Mouse (Mus musculus) MEL (cell line): ENCODE data around the gene Srsf5. TPM values are rescaled to one million over a fixed set of nuclear protein-coding genes. Genes with fewer than 3 reads are reported as not detected.
"Not testable (repeated sequence)": the region's sequence is repeated elsewhere in the genome, so short reads cannot be mapped to it uniquely, and the experiment has no call there.

Experiments used
- DNase-seq: peaks from one replicate; pipeline ENCODE4 v3.0.0; 2011; ENCODE audit warnings: low read depth, low spot score
- H3K27ac ChIP-seq: 2 replicates; pipeline ENCODE4 v1.5.1; 2012; ENCODE audit warnings: low read depth, mild to moderate bottlenecking, control low read depth, low read length, moderate library complexity; ENCODE audit not compliant: control insufficient read depth
- H3K27me3 ChIP-seq, 2 experiments: fragments of 150-350 bp in 1 of 2; sonication (generic) in 1 of 2; 2 replicates each; pipeline ENCODE4 v1.6.1; 2012; ENCODE audit warnings: low read length in 2 of 2, mild to moderate bottlenecking in 2 of 2, improper control_type of control experiment in 1 of 2, moderate library complexity in 1 of 2; ENCODE audit not compliant: insufficient read depth in 2 of 2, control insufficient read depth in 1 of 2
- H3K36me3 ChIP-seq, 2 experiments: 2 replicates each; pipeline ENCODE4 v1.6.1; 2012 to 2014; ENCODE audit warnings: low read length in 2 of 2, improper control_type of control experiment in 1 of 2, inconsistent platforms in 1 of 2, mild to moderate bottlenecking in 1 of 2; ENCODE audit not compliant: insufficient read depth in 2 of 2, control insufficient read depth in 1 of 2
- H3K4me1 ChIP-seq, 2 experiments: fragments of 150-350 bp in 1 of 2; sonication (generic) in 1 of 2; 2 replicates each; pipeline ENCODE4 v1.6.1; 2012; ENCODE audit warnings: low read length in 2 of 2, improper control_type of control experiment in 1 of 2, mild to moderate bottlenecking in 1 of 2; ENCODE audit not compliant: insufficient read depth in 2 of 2, control insufficient read depth in 1 of 2
- H3K4me3 ChIP-seq, 2 experiments: fragments of 150-350 bp in 1 of 2; sonication (generic) in 1 of 2; 2 replicates each; pipeline ENCODE4 v1.5.1; 2012; ENCODE audit warnings: low read depth in 2 of 2, low read length in 2 of 2, mild to moderate bottlenecking in 2 of 2, moderate library complexity in 2 of 2, control low read depth in 1 of 2, improper control_type of control experiment in 1 of 2; ENCODE audit not compliant: control insufficient read depth in 1 of 2, insufficient read depth in 1 of 2
- H3K79me2 ChIP-seq: 2 replicates; pipeline ENCODE4 v1.6.1; 2012; ENCODE audit warnings: mild to moderate bottlenecking, low read length, moderate library complexity; ENCODE audit not compliant: control insufficient read depth, poor library complexity, insufficient read depth
- H3K9ac ChIP-seq: 2 replicates; pipeline ENCODE4 v1.6.1; 2012; ENCODE audit warnings: low read depth, mild to moderate bottlenecking, control low read depth, low read length, moderate library complexity; ENCODE audit not compliant: control insufficient read depth, poor library complexity, severe bottlenecking
- H3K9me3 ChIP-seq: fragments of 150-350 bp; sonication (generic); replicated peaks from 2 replicates; pipeline ENCODE4 v1.6.1; 2012; ENCODE audit warnings: mild to moderate bottlenecking, low read length, improper control_type of control experiment, moderate library complexity; ENCODE audit not compliant: insufficient read depth
- CHD1 ChIP-seq: IDR thresholded peaks from 2 replicates; pipeline ENCODE4 v1.6.1; 2012; ENCODE audit warnings: low read depth, mild to moderate bottlenecking, inconsistent platforms, low read length, improper control_type of control experiment
- ELF1 ChIP-seq: IDR thresholded peaks from 2 replicates; pipeline ENCODE4 v1.6.1; 2014; ENCODE audit warnings: low read depth, mild to moderate bottlenecking, inconsistent platforms, low read length, improper control_type of control experiment, moderate library complexity
- ETS1 ChIP-seq: IDR thresholded peaks from 2 replicates; pipeline ENCODE4 v1.6.1; 2012; ENCODE audit warnings: low read depth, mild to moderate bottlenecking, inconsistent platforms, low read length, improper control_type of control experiment, moderate library complexity
- MAFK ChIP-seq: IDR thresholded peaks from 2 replicates; pipeline ENCODE4 v1.6.1; 2011; ENCODE audit warnings: low read depth, mild to moderate bottlenecking, low read length, improper control_type of control experiment, borderline replicate concordance
- MAZ ChIP-seq: IDR thresholded peaks from 2 replicates; pipeline ENCODE4 v1.6.1; 2012; ENCODE audit warnings: low read depth, mild to moderate bottlenecking, inconsistent platforms, low read length, improper control_type of control experiment
- MEF2A ChIP-seq: IDR thresholded peaks from 2 replicates; pipeline ENCODE4 v1.6.1; 2014; ENCODE audit warnings: low read depth, mild to moderate bottlenecking, inconsistent platforms, low read length, improper control_type of control experiment; ENCODE audit not compliant: poor library complexity, insufficient replicate concordance, severe bottlenecking; ENCODE audit errors: extremely low read depth
- MYC ChIP-seq: IDR thresholded peaks from 2 replicates; pipeline ENCODE4 v1.6.1; 2011; ENCODE audit warnings: low read depth, mild to moderate bottlenecking, low read length, improper control_type of control experiment, moderate library complexity
- NELFE ChIP-seq: IDR thresholded peaks from 2 replicates; pipeline ENCODE4 v1.6.1; 2011; ENCODE audit warnings: low read depth, low read length, improper control_type of control experiment
- POLR2AphosphoS5 ChIP-seq: IDR thresholded peaks from 2 replicates; pipeline ENCODE4 v1.6.1; 2012; ENCODE audit warnings: low read depth, borderline replicate concordance, mild to moderate bottlenecking, inconsistent platforms, low read length, moderate library complexity, mixed read lengths
- RCOR1 ChIP-seq: IDR thresholded peaks from 2 replicates; pipeline ENCODE4 v1.6.1; 2012; ENCODE audit warnings: low read depth, mild to moderate bottlenecking, inconsistent platforms, low read length, improper control_type of control experiment
- TBP ChIP-seq: IDR thresholded peaks from 2 replicates; pipeline ENCODE4 v1.8.0; 2011; ENCODE audit warnings: low read depth, low read length, improper control_type of control experiment
- TCF12 ChIP-seq: IDR thresholded peaks from 2 replicates; pipeline ENCODE4 v1.6.1; 2014; ENCODE audit warnings: low read depth, mild to moderate bottlenecking, inconsistent platforms, low read length, improper control_type of control experiment, moderate library complexity
- USF2 ChIP-seq, 2 experiments: IDR thresholded peaks; 2 replicates each; pipeline ENCODE4 v1.6.1; 2011 to 2012; ENCODE audit warnings: improper control_type of control experiment in 2 of 2, low read length in 2 of 2, borderline replicate concordance in 1 of 2, inconsistent platforms in 1 of 2, low read depth in 1 of 2, mild to moderate bottlenecking in 1 of 2; ENCODE audit not compliant: insufficient read depth in 1 of 2
- ZC3H11A ChIP-seq: IDR thresholded peaks from 2 replicates; pipeline ENCODE4 v1.6.1; 2012; ENCODE audit warnings: low read depth, mild to moderate bottlenecking, inconsistent platforms, low read length, improper control_type of control experiment
- ZKSCAN1 ChIP-seq: IDR thresholded peaks from 2 replicates; pipeline ENCODE4 v1.6.1; 2012; ENCODE audit warnings: low read depth, mild to moderate bottlenecking, inconsistent platforms, low read length, improper control_type of control experiment, moderate library complexity
- ZMIZ1 ChIP-seq: IDR thresholded peaks from 2 replicates; pipeline ENCODE4 v1.6.1; 2012; ENCODE audit warnings: low read depth, mild to moderate bottlenecking, inconsistent platforms, low read length, improper control_type of control experiment, moderate library complexity
- polyA plus RNA-seq, 2 experiments: library from polyadenylated mRNA; stranded (reverse) in 1 of 2; unstranded in 1 of 2; fragments of >175 nt in 1 of 2; fragments of >200 nt in 1 of 2; gene quantifications; 2 replicates each; pipeline versions ENCODE4 v1.2.1 to v1.2.4; 2012; ENCODE audit warnings: low replicate concordance in 2 of 2, low read depth in 1 of 2; ENCODE audit not compliant: insufficient read length in 2 of 2, insufficient read depth in 1 of 2, missing spikeins in 1 of 2
- total RNA-seq: library from RNA; depleted of rRNA; stranded (reverse); fragments of 300-350 nt; gene quantifications from 2 replicates; pipeline ENCODE4 v1.2.3, GENCODE M21; 2012

The Srsf5 gene
- total and polyA plus RNA-seq, 3 experiments, result 276 to 460 (median 401) TPM

- peak; percentile 39 for TF ChIP-seq ZMIZ1
- no peak for TF ChIP-seq MAFK
- no peak for TF ChIP-seq ZKSCAN1
- TF ChIP-seq USF2 (IDR thresholded peaks at IDR 0.05; ENCODE audit: borderline replicate concordance in 1 of 2, insufficient read depth in 1 of 2, low read depth in 1 of 2, low read length in 2 of 2), result no peak
- TF ChIP-seq CHD1, result 0 out of 2 replicates have a peak, but pooled peaks have one; percentile 3
- TF ChIP-seq ETS1, result no peak
- TF ChIP-seq TBP, result peak; percentile 56; the same call in 1 of the 2 replicates
- TF ChIP-seq MEF2A, result no peak
- TF ChIP-seq TCF12, result peak; percentile 63
- no peak for TF ChIP-seq RCOR1
Measured at GRCm38 (mm10) chr12:80945996-80946355, 672 bp downstream of the Srsf5 start (continued).

- peaks cover 47 to 62% of the 10 kb centered on the region in 2 experiments for H3K36me3 ChIP-seq
- TF ChIP-seq ELF1 (no peak), ZC3H11A (no peak), POLR2AphosphoS5 (no peak), MAZ (no peak), CHD1 (no peak), MYC (no peak), RCOR1 (no peak), NELFE (no peak), MAFK (no peak)
- no peak overlapping the region; a peak in 1 of 4 replicates for H3K4me3 ChIP-seq
- H3K9ac ChIP-seq, result no peak overlapping the region; the same call in 1 of the 2 replicates
- no peak overlapping the region for H3K27ac ChIP-seq
- no peak for DNase-seq
- H3K27me3 ChIP-seq, result no peaks in the 10 kb centered on the region
- H3K4me1 ChIP-seq, result peaks cover 5 to 13% of the 10 kb centered on the region in 2 experiments; a peak in 3 of 4 replicates
- peaks cover 41% of the 10 kb centered on the region for H3K79me2 ChIP-seq
- H3K9me3 ChIP-seq, result no peaks in the 10 kb centered on the region
Measured at GRCm38 (mm10) chr12:80948202-80948601, 2.9 kb downstream of the Srsf5 start.

GRCm38 (mm10) chr12:80949603-80950002, 4.3 kb downstream of the Srsf5 start:
- not testable (repeated sequence) for H3K9ac ChIP-seq, H3K27me3 ChIP-seq, H3K9me3 ChIP-seq, H3K27ac ChIP-seq, DNase-seq, H3K4me3 ChIP-seq
- H3K36me3 ChIP-seq, result peaks cover 51 to 60% of the 10 kb centered on the region in 2 experiments
- H3K4me1 ChIP-seq, result peaks cover 0 to 13% of the 10 kb centered on the region in 2 experiments; a peak in 2 of 4 replicates
- peaks cover 43% of the 10 kb centered on the region for H3K79me2 ChIP-seq
